Mouse (Mus musculus) T-helper 17 cell (primary cell): ENCODE results near the gene Mapkapk5.

Experiments
- in situ Hi-C, 2 experiments: fragments of 300-600 bp; cut with MboI, MseI; formaldehyde crosslinking; loops; 1 replicate in 1 of 2; 2 replicates in 1 of 2; pipeline ENCODE4 v1.15.1; 2025; ENCODE audit warnings: high pct_unique_total_duplicates in 2 of 2

Mapkapk5 gene

GRCm38 (mm10) chr5:121545793-121546529, at the start of gene Mapkapk5:
TSS of gene Mapkapk5 (minus strand) at chr5:121545905.
- in situ Hi-C loops: no loop called here

GRCm38 (mm10) chr5:121594714-121595313, 49.1 kb upstream of the Mapkapk5 start:
- in situ Hi-C loops: loop anchor here in 1 of 2 experiments (5.0 kb wide), 1 partner anchor 33 kb away; no protein-coding TSS in a partner anchor

- in situ Hi-C loops: no loop called here
Observed at GRCm38 (mm10) chr5:121593451-121594401, 48.0 kb upstream of the Mapkapk5 start, which contains the start of gene Aldh2. TSS of gene Aldh2 (minus strand) at chr5:121593824.

GRCm38 (mm10) chr5:121592816-121593407, 47.2 kb upstream of the Mapkapk5 start:
- in situ Hi-C loops: no loop called here

- in situ Hi-C loops: no loop called here
Observed at GRCm38 (mm10) chr5:121592064-121592815, 46.5 kb upstream of the Mapkapk5 start.

- in situ Hi-C loops: no loop called here
Observed at GRCm38 (mm10) chr5:121591417-121592063, 45.8 kb upstream of the Mapkapk5 start.

GRCm38 (mm10) chr5:121589928-121590327, 44.2 kb upstream of the Mapkapk5 start:
- in situ Hi-C loops: no loop called here

- in situ Hi-C loops: no loop called here
Observed at GRCm38 (mm10) chr5:121586400-121587039, 40.8 kb upstream of the Mapkapk5 start.

- in situ Hi-C loops: no loop called here
Observed at GRCm38 (mm10) chr5:121585699-121586098, 40.0 kb upstream of the Mapkapk5 start.

GRCm38 (mm10) chr5:121585005-121585404, 39.3 kb upstream of the Mapkapk5 start:
- in situ Hi-C loops: no loop called here

GRCm38 (mm10) chr5:121583765-121584501, 38.2 kb upstream of the Mapkapk5 start:
- in situ Hi-C loops: no loop called here

GRCm38 (mm10) chr5:121581945-121582344, 36.2 kb upstream of the Mapkapk5 start:
- in situ Hi-C loops: no loop called here

GRCm38 (mm10) chr5:121576927-121577488, 31.3 kb upstream of the Mapkapk5 start:
- in situ Hi-C loops: no loop called here

GRCm38 (mm10) chr5:121575867-121576266, 30.2 kb upstream of the Mapkapk5 start:
- in situ Hi-C loops: no loop called here

- in situ Hi-C loops: no loop called here
Observed at GRCm38 (mm10) chr5:121574145-121574544, 28.4 kb upstream of the Mapkapk5 start.

- in situ Hi-C loops: no loop called here
Observed at GRCm38 (mm10) chr5:121570787-121571186, 25.1 kb upstream of the Mapkapk5 start.

- in situ Hi-C loops: loop anchor here in 1 of 2 experiments (5.0 kb wide), 1 partner anchor 37 kb away; no protein-coding TSS in a partner anchor
Observed at GRCm38 (mm10) chr5:121569881-121570420, 24.2 kb upstream of the Mapkapk5 start.

GRCm38 (mm10) chr5:121566035-121566681, 20.5 kb upstream of the Mapkapk5 start:
- in situ Hi-C loops: loop anchor here in 1 of 2 experiments (5.0 kb wide), 1 partner anchor 41 kb away; no protein-coding TSS in a partner anchor
